Mouse (Mus musculus) embryonic facial prominence, embryonic 14.5 days (tissue): ENCODE measurements at regions not wholly inside any gene's neighbourhood (a gene's known extent, or its start where the extent isn't known, plus 50 kb on each side); places are given as distances from the start of the nearest gene placed in this dataset.

Experiments
- ATAC-seq: fragments of 200-750 bp; cut with Nextera tagmentation; 2 replicates; pipeline ENCODE4 v1.8.0; 2017; ENCODE audit warnings: low read depth, moderate number of reproducible peaks, moderate TSS enrichment
- DNase-seq: peaks from one replicate; pipeline ENCODE4 v3.0.0-alpha.2; 2015; ENCODE audit warnings: low spot score
- H3K27ac ChIP-seq: fragments of 300-500 bp; sonication (generic); replicated peaks from 2 replicates; pipeline ENCODE4 v1.5.1; 2014; ENCODE audit warnings: low read depth, mild to moderate bottlenecking, low read length, moderate library complexity
- H3K27me3 ChIP-seq: fragments of 300-500 bp; sonication (generic); replicated peaks from 2 replicates; pipeline ENCODE4 v1.6.1; 2014; ENCODE audit warnings: low read length; ENCODE audit not compliant: control insufficient read depth, insufficient read depth
- H3K36me3 ChIP-seq: fragments of 300-500 bp; sonication (generic); 2 replicates; pipeline ENCODE4 v1.6.1; 2014; ENCODE audit warnings: low read length, mixed read lengths; ENCODE audit not compliant: control insufficient read depth, insufficient read depth
- H3K4me1 ChIP-seq: fragments of 300-500 bp; sonication (generic); 2 replicates; pipeline ENCODE4 v1.6.1; 2014; ENCODE audit warnings: antibody characterized with exemption, low read length; ENCODE audit not compliant: control insufficient read depth, insufficient read depth
- H3K4me2 ChIP-seq: fragments of 300-500 bp; sonication (generic); 2 replicates; pipeline ENCODE4 v1.6.1; 2014; ENCODE audit warnings: low read depth, mild to moderate bottlenecking, low read length, moderate library complexity, mixed read lengths
- H3K4me3 ChIP-seq: fragments of 300-500 bp; sonication (generic); 2 replicates; pipeline ENCODE4 v1.5.1; 2014; ENCODE audit warnings: low read depth, mild to moderate bottlenecking, low read length
- H3K9ac ChIP-seq: fragments of 300-500 bp; sonication (generic); 2 replicates; pipeline ENCODE4 v1.6.1; 2014; ENCODE audit warnings: low read depth, mild to moderate bottlenecking, low read length, moderate library complexity, mixed read lengths
- H3K9me3 ChIP-seq: fragments of 300-500 bp; sonication (generic); 2 replicates; pipeline ENCODE4 v1.6.1; 2016; ENCODE audit warnings: low read length; ENCODE audit not compliant: control insufficient read depth
- WGBS: fragments of 180-500 bp; shearing (Covaris S2); extraction: QIAGEN DNeasy Blood & Tissue Kit; methylation state at CpG from one replicate; pipeline ENCODE4 v1.1.7; 2014; 5-methylcytosine and 5-hydroxymethylcytosine counted together

- no peaks in the 10 kb centered on the region for H3K36me3 ChIP-seq
- ATAC-seq (no peak), DNase-seq (no peak)
- H3K9me3 ChIP-seq = no peaks in the 10 kb centered on the region
- no peak overlapping the region for H3K27ac ChIP-seq
- H3K4me1 ChIP-seq = no peaks in the 10 kb centered on the region
- no peaks in the 10 kb centered on the region for H3K27me3 ChIP-seq
- no peak overlapping the region for H3K9ac ChIP-seq
- H3K4me3 ChIP-seq = no peak overlapping the region
- 71% methylated on average over 6 of the region's 6 CpGs for WGBS
- no peak overlapping the region for H3K4me2 ChIP-seq
Measured at GRCm38 (mm10) chr5:74864540-74865157, 161.9 kb upstream of the Lnx1 start.

DNA sequence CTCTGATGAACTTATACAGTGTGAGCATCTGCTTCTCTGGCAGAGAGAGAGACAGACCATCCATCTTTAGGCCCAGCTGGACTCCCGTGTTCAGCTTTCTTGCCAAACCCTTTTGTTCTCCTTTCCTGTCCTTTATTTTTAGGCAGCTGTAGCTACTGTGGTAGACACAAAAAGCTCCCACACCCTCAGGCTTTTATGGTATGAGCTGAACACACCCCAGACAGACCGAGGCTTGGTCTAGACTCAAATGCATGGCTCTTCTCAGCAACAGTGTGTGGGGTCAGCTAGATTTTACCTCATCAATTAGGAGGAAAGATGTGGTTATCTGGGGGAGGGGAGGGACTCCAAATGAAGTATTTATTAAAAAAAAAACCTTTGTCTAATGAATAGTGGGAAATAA, 158.6 kb upstream of the Lnx1 start:
- WGBS = 37% methylated on average over 2 of the region's 2 CpGs
- ATAC-seq = no peak
- H3K27ac ChIP-seq = no peak overlapping the region

DNA sequence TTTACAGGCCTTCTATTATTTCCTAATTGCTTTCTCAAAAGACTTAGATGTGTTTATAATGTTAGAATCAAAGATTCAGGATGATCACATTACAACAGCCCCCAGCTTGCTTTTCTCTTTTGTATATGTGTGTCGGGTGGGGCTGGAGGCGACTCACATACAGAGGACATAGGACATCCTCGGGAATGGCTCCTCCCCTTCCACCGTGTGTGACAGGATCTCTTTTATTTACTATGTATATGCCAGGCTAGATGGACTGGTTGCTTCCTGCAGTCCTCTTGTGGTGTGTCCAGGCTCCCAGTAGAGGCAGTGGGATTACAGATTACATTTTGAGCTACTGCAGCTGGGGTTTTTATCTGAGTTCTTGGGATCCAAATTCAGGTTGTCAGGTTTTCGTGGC, 155.1 kb upstream of the Lnx1 start:
- H3K9me3 ChIP-seq = no peaks in the 10 kb centered on the region
- H3K27ac ChIP-seq = no peak overlapping the region
- H3K36me3 ChIP-seq = no peaks in the 10 kb centered on the region
- H3K9ac ChIP-seq = no peak overlapping the region
- DNase-seq = no peak
- H3K27me3 ChIP-seq = no peaks in the 10 kb centered on the region
- H3K4me1 ChIP-seq = no peaks in the 10 kb centered on the region
- WGBS = 51% methylated on average over 5 of the region's 5 CpGs
- H3K4me2 ChIP-seq = no peak overlapping the region
- ATAC-seq = no peak
- H3K4me3 ChIP-seq = no peak overlapping the region

More for the DNA sequence above, 158.6 kb upstream of the Lnx1 start:
- Histone ChIP-seq H3K27me3 (no peaks in the 10 kb centered on the region), H3K9ac (no peak overlapping the region), H3K4me3 (no peak overlapping the region), H3K4me1 (no peaks in the 10 kb centered on the region), H3K9me3 (no peaks in the 10 kb centered on the region), H3K36me3 (no peaks in the 10 kb centered on the region), H3K4me2 (no peak overlapping the region)
- no peak for DNase-seq

GRCm38 (mm10) chr5:74857161-74857560, 154.4 kb upstream of the Lnx1 start:
- H3K27me3 ChIP-seq = no peaks in the 10 kb centered on the region
- no peaks in the 10 kb centered on the region for H3K9me3 ChIP-seq
- no peak overlapping the region for H3K9ac ChIP-seq
- H3K36me3 ChIP-seq = no peaks in the 10 kb centered on the region
- no peak for ATAC-seq
- H3K4me2 ChIP-seq = no peak overlapping the region
- H3K27ac ChIP-seq = no peak overlapping the region
- no peak for DNase-seq
- no peak overlapping the region for H3K4me3 ChIP-seq
- no peaks in the 10 kb centered on the region for H3K4me1 ChIP-seq
- 63% methylated on average over 11 of the region's 11 CpGs for WGBS

DNA sequence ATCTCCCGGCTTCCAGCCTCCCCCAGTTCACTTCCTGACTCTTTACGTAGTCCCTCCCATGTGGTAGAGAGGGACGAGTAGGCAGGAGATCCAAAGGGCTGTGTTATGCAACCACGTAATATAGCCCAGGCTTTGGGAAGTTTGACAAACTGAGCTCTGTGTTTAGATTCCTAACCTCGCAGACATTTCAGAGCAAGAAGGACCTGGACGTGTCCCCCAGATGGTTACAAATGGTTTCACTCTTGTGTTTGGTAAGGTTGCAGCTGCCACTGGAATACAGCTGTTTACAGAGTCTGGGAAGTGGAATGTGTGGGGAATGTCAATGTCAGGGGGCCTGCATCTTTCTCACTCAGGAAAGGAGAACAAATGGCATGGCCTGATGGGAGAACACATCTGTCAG, 145.1 kb upstream of the Lnx1 start:
- Histone ChIP-seq H3K27ac (no peak overlapping the region), H3K4me2 (no peak overlapping the region), H3K9ac (no peak overlapping the region), H3K27me3 (no peaks in the 10 kb centered on the region), H3K36me3 (no peaks in the 10 kb centered on the region), H3K9me3 (no peaks in the 10 kb centered on the region), H3K4me3 (no peak overlapping the region), H3K4me1 (no peaks in the 10 kb centered on the region)
- DNase-seq (peak; percentile 61), ATAC-seq (peak; percentile 33; the same call in 1 of the 2 replicates)
- 47% methylated on average over 6 of the region's 6 CpGs for WGBS

DNA sequence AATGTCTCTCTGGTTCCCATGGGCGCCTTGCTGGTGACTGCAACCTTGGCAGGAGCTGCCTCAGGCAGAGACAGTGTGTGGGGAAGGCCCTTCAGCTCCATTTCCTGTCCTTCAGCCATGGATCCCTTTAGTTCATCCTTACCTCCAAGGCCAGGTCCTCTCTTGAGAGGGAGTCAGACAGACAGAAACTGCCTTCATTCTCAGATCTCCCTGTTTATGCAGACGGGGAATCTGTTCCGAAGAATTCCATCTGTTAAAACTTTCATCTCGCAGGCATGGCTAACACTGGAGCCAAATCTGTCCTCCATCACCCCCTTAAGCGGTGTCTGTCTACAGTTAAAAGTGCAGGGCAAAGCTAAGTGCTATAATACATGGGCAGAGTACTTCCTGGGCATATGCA, 144.0 kb upstream of the Lnx1 start:
- no peak for DNase-seq
- 62% methylated on average over 5 of the region's 5 CpGs for whole genome bisulfite sequencing
- no peaks in the 10 kb centered on the region for H3K36me3 ChIP-seq
- no peaks in the 10 kb centered on the region for H3K27me3 ChIP-seq
- no peak for ATAC-seq
- H3K4me1 ChIP-seq = no peaks in the 10 kb centered on the region
- no peak overlapping the region for H3K4me2 ChIP-seq
- H3K9me3 ChIP-seq = no peaks in the 10 kb centered on the region
- no peak overlapping the region for H3K27ac ChIP-seq
- no peak overlapping the region for H3K9ac ChIP-seq
- no peak overlapping the region for H3K4me3 ChIP-seq

DNA sequence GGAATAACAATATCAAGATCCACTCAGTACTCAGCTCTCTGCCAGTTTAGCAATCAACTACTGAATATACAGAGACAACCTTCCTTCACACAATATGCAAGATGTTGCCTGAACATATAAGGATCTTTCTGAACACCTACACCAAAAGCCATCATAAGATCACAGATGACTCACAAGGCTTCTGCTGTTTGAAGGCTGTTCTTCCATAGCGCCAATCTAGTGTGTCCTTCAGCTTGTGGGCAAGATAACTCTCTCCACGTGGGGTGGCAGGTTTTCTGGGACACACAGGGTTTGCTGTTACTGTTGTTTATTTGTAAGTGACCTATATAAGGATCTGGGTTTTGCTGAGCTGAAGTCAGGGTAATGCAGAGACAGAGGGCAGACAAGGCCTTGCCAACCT, 131.7 kb upstream of the Lnx1 start:
- Histone ChIP-seq H3K4me3 (no peak overlapping the region), H3K27ac (no peak overlapping the region), H3K9me3 (no peaks in the 10 kb centered on the region), H3K36me3 (no peaks in the 10 kb centered on the region), H3K4me2 (no peak overlapping the region), H3K4me1 (peaks cover 19% of the 10 kb centered on the region), H3K27me3 (no peaks in the 10 kb centered on the region), H3K9ac (no peak overlapping the region)
- DNase-seq (no peak), ATAC-seq (no peak)
- WGBS = 73% methylated on average over 2 of the region's 2 CpGs

DNA sequence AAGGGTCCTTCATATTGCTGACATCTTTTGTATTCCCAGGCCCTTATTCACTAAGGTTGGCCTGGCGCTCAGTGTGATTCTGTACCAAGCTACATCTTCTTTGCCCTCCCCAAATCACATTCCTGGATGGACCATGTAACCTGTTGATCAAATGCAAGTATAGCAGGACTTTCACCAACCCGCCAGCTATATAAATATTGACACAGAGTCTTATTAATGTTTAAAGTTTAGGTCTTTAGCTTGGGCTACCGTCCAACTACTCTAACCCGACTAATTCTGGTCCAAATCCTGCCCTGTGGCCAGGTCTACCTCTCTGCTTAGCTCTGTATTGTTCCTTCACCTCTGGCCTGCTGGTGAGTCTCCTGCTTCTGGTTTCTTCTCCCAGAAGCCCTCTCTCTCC, 131.2 kb upstream of the Lnx1 start:
- no peak overlapping the region for H3K4me3 ChIP-seq
- no peaks in the 10 kb centered on the region for H3K9me3 ChIP-seq
- H3K9ac ChIP-seq = no peak overlapping the region
- DNase-seq = no peak
- H3K4me1 ChIP-seq = peaks cover 14% of the 10 kb centered on the region
- H3K36me3 ChIP-seq = no peaks in the 10 kb centered on the region
- WGBS = 85% methylated on average over 4 of the region's 4 CpGs
- H3K27ac ChIP-seq = no peak overlapping the region
- ATAC-seq = no peak
- H3K4me2 ChIP-seq = no peak overlapping the region
- no peaks in the 10 kb centered on the region for H3K27me3 ChIP-seq

DNA sequence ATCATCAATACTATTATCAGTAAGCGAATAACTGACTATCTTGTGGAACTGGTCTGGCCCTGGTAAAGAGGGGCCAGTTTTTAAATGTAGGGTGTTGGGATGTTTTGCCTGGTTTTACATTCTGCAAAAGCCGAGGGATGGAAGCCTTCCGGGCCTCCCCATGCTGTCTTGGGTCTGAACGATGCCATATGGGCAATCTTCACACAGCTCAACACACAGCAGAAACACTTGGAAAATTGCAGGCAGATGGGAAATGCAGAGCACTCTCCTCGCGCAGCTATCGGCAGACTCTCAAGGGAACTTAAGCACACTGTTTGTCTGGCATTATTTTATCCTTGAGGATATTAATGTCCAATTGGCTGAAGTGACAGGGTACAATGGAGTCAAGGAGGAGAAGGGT, 129.3 kb upstream of the Lnx1 start:
- WGBS = 46% methylated on average over 7 of the region's 7 CpGs
- H3K9me3 ChIP-seq = no peaks in the 10 kb centered on the region
- ATAC-seq (no peak), DNase-seq (no peak)
- H3K27ac ChIP-seq = peak overlapping the region; percentile 39; the same call in 1 of the 2 replicates
- no peak overlapping the region for H3K4me2 ChIP-seq
- no peaks in the 10 kb centered on the region for H3K36me3 ChIP-seq
- H3K9ac ChIP-seq = no peak overlapping the region
- no peaks in the 10 kb centered on the region for H3K27me3 ChIP-seq
- no peak overlapping the region for H3K4me3 ChIP-seq
- peaks cover 13% of the 10 kb centered on the region; the same call in 1 of the 2 replicates for H3K4me1 ChIP-seq
